Mouse (Mus musculus): ENCODE results near the gene Gm9945.
A peak's percentile ranks its signal among the peaks of the same experiment; 100 is the strongest.

Gene Gm9945

DNA sequence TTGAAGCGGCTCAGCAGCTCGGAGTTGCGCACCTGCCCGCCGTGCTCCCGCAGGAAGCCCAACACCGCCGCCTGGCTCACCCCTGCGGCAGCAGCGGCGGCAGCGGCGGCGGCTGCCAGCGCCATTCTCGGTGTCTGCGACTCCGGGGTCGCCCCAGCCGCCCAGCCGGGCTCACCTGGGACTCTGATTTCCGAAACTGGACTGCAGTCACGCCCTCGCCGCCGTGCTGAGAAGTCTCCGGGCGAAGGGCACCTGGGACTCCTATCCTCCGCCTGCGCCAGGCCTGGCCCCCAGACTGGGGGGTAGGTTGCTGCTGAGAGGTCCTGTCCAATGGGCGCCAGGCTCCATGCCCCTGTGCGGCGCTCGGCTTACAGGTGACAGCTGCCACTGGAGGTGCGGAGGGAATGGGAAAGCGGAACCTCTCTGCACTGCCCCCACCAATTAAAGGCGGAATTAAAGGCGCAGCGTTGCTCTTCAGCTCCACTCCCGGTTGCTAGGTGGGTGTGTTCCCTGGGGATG lies at the start of gene Gm9945, which contains the start of gene Sowaha:
Gene Gm9945 (plus strand): TSS at position 384 of the 519 bp plus-strand sequence.
Gene Sowaha (minus strand): TSS at position 492 of the 519 bp plus-strand sequence.
- no peak for DNase-seq (ENCODE audit: low spot score)

DNA sequence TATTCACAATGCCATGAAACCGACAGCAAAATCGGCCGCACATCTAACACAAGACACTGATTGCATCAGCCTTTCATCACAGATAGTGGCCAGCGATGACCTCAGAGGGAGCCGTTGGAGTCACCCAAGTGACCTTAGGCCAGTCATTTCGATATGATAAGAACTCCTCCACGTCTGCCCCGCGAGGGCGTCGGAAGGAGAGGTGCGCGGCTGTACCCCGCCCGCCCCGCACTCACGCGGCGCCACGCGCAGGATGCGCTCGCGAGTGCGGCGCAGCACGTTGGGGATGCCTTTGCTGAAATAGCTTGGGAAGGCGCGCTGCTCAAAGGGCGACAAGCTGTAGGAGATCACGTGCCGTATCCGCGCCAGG lies 49.7 kb upstream of the Gm9945 start:
- no peak for DNase-seq (ENCODE audit: low spot score)

DNA sequence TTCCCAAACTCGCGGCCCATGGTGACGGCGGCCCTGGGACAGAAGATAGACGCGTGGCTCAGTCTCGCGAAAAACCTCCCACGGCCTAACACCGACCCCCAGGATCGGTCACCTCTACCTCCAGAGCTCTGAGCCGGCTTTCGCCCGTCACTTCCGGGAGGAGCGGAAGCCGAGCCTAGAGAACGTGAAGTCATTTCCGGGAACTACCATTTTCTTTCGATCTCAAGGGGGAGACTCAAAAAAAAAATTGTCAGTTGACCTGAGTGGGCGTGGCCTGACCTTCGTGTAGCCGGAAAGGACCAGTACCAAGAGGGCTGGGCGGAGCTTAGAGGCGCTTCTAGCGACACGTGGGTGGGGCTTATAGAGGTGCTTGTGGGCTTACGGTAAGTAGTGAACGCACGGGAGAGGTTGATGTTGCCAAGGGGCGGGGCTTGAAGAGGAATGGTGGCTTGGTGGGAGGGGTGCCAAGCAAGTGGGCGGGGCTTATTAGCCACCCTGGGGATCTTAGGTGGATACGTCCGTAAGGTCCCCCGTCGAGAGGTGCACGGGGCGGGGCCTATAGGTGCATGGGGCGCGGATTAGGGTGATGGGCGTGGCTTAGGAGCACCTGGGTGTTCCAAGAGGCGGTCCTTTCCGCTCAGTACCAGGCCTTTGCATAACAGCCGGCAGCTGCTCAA lies 49.2 kb upstream of the Gm9945 start, which contains the start of the genes Uqcrq and Gdf9:
Gene Uqcrq (minus strand): TSS at position 162 of the 677 bp plus-strand sequence.
Gene Gdf9 (plus strand): TSS at position 354 of the 677 bp plus-strand sequence.
- DNase-seq (ENCODE audit: low spot score) = peak; percentile 99

DNA sequence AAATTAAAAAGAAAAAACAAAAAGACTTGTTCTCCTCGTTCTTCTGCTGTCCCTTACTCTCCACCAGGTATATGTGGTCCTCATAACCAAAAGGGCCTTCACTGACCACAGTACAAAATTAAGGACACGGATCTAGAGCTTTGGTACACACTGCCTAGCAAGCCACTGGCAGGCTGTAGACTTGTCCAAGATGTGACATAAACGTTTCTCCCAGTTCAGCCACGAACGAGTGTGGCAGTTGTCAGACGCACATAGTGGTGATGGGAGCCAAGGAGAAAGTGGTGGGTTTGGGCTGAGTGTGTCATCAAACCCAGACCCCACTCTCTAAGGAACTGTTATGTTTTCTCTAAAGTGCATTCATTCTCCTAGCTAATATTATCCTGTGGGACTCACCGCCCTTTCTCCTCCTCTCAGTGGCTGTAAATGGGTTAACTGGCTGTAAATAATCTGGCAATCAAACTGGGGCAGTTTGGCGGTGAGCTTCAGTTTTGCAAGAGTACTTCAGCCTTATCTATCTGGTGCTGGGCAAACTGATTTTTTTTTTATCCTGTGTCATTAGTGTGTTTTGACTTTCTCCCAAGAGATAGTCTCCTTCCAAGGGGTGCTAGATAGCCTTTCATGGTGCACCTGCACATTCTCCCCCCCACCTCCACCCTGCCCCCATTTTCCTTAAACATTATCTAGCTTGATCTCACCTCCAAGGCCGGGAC lies 48.5 kb upstream of the Gm9945 start:
- DNase-seq (ENCODE audit: low spot score) = peak; percentile 39

DNA sequence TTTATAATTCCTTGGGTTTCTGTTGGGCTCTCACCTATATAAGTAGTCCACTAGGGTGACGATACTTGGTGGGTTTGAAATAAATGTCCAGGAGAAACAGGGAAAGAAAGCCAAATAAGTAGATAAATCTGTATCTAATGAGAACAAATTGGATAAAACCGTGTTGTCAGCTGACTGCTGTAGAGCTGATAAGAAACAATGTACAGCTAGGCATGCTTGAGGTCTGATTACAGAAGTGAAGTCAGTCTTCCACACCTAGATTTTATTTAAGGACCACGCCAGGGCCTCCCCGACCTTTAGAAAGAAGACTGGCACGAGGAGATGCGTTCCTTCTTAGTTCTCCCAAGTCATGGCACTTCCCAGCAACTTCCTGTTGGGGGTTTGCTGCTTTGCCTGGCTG lies 46.9 kb upstream of the Gm9945 start:
- DNase-seq (ENCODE audit: low spot score) = no peak

DNA sequence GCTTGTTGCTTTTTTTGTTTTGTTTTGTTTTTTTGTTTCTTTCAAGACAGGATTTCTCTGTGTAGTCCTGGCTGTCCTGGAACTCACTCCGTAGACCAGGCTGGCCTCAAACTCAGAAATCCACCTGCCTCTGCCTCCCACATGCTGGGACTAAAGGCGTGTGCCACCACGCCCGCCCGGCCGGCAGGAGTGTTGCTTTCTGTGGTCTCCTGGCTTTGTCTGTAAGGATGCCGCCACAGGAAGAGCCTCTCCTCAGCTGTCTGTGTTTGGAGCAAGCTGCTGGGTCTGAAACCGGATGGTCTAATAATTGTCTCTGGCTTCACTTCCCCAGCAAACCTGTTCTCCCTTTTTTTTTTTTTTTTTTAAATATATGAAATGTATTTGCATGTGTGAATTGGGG lies 44.5 kb upstream of the Gm9945 start:
- DNase-seq (ENCODE audit: low spot score) = no peak

DNA sequence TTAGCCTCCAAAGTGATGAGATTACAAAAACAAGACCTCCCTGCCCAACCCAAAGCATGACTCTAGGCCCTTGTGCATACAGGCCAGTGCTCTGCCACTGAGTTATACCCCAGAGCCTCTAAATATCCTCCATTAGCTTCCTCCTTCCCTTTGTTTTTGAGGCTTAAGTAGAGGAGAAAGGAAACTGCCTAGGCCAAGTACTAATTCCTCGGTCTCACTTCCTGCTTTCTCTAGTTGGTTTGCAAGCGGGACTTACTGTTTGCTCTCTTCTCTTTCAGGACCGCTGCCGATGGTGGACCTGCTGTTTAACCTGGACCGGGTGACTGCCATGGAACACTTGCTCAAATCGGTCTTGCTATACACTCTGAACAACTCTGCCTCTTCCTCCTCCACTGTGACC lies 43.6 kb upstream of the Gm9945 start:
- DNase-seq (ENCODE audit: low spot score) = no peak

DNA sequence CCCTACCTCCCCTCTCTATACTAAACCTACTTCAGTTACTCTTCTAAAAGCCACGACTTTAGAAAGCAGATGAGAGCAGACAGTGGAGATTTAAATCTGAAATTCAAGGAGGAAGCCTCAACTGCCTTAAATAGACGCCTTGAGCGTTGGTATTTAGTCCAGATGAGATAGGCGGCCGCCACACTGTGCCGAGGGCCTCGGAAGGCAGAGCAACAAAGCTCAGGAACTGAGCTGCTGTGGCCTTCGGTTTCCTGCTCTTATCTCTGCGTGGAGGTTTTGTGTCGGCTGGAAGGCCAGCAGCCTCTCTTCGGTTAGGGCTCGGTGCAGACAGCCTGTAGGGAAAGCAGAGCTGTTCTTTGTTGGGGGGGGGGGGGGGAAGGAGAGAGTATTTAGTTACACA lies 38.0 kb upstream of the Gm9945 start:
- DNase-seq (ENCODE audit: low spot score) = no peak

DNA sequence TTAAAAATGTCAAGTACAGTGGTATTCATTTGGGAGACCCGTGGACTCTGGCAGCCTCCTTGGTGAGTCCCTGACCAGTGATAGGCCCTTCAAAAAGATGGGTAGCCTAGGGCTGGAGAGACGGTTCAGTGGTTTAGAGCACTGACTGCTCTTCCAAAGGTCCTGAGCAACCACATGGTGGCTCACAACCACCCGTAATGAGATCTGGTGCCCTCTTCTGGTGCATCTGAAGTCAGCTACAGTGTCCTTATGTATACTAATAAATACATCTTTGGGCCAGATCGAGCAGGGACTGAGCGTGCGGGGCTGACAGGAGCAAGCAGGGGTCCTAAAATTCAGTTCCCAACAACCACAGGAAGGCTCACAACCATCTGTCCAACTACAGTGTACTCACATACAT lies 36.1 kb upstream of the Gm9945 start:
- no peak for DNase-seq (ENCODE audit: low spot score)

DNA sequence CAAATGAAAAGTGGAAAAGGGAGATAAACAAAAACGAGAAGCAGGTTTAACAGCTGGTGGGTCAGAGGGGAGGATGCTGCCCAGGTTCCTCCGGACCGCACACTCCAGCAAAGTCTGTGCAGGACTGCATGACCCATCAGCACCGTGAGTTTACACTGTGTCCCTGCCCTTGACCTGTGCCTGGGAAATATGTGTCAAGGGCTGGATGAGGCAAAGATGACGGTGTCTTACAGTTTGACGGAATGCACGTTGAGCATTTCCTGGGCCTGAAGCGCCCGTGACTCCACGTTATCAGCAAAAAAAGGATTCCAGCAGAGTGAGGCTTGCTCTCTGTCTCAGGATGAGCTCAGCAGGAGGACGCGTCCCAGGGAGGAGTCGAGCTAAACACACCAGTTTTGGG lies 34.4 kb upstream of the Gm9945 start:
- DNase-seq (ENCODE audit: low spot score) = no peak

DNA sequence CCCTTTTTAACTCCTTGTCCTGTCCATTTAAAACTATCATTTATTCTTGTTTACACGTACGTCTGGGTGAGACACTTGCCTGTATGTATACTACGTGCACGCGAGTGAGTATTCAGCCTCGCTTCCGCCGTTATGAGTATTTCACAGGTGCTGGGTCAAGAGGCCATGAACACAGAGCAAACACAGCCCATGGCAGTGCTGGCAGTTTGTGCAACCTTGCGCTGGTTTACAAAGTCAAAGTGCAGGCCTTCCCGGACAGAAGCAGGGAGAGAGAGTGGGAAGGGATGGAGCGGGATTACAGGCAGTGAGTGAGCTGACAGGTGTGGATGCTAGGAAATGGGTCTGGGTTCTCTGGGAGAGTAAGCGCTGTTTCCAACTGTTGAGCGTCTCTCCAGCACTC lies 33.8 kb upstream of the Gm9945 start:
- DNase-seq (ENCODE audit: low spot score) = no peak

DNA sequence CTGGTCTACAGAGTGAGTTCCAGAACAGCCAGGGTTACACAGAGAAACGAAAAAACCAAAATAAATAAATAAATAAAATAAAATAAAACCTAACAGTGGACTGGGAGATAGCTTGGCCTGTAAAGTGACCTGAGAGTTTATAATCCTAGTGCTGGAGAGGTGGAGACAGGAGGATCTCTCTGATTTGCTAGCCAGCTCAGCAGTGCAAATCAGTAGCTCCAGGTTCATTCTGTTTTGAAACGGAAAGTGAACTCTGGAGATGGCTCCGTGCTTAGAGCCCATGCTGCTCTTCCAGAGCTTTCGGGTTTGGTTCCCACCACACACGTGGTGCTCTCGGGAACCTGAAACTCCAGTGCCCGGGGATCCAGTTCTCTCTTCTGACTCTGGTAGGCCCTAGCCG lies 32.0 kb upstream of the Gm9945 start:
- DNase-seq (ENCODE audit: low spot score) = no peak

DNA sequence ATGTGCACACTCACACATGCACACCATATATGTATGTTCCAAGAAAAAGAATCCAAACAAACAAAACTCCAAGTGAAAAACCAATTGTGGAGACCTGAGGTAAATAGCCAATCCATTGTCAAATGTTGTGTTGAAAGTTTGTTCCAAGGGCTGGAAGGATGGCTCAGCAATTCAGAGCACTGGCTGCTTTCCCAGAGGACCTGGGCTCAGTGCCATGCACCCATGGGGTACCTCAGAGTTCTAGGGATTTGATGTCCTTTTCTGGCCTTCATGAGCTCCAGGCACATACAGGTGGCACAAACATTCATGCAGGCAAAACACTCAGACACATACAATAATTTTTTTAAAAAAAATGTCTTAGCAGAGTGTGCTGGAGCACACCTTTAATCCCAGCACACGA lies 31.4 kb upstream of the Gm9945 start:
- peak; percentile 71 for DNase-seq (ENCODE audit: low spot score)

DNA sequence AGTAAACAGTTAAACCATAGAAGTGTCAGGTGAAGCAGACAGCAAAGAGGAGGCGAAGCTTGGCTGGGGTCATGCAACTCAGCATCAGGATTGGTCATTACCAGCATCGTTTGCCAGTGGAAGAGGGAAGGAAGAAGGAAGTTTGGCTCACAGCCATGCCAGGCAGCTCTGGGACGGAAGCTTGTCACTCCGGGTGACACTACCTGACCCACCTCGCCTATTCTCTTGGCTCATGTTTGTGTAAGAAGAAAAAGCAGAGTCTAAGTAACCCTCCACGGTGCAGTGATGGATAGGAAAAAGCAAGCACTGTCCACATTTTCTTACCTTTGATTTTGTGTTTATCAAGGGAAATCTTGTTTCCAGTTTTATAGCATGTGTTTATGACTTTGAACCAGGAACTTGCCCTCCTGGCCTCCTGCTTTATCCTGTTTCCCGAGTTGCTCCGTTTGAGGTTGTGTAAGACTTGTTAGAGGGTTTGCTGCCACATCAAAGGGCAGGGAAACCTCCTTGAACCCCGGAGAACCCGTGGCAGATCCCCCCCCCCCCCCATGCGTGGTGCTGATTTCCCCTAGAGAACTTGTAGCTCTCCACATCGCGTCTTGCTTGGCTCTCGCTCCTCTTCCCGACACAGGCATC lies 29.8 kb upstream of the Gm9945 start:
- no peak for DNase-seq (ENCODE audit: low spot score)

DNA sequence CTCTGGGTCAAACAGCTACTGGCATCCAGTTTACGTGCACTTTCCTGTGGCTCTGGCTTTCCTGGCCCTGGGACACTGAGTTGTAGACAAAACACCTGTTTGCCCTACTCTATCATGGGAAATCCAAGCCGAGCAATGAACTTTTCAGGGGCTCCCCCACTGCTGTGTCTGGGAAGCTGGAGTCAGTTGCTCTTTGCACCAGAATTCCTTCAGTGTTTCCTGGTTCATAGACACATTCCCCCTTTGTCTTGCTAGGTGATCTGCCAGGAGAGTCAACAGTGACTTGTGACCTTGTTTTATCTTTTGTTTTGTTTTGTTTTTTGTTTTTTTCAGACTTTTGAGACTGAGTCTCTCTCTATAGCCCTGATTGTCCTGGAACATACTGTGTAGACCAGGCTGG lies 28.6 kb upstream of the Gm9945 start:
- peak; percentile 58 for DNase-seq (ENCODE audit: low spot score)

DNA sequence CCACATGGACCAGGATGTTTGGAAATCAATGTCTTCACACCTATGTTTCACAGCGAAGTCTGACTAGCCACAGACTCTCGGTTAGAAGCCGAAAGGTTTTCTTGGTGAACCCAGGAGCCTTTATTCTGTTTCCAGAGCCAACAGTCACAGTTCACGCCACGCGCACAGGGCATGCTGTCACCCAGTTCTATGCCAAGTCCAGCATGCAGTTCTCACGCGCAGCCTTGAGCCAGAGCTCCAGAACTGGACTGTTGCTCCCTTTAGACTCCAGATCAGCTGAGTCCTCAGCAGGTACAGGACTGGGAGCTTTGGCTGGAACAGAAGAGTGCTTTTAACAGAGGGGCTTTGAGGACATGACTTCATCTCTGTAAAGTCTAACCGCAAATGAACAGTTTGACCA lies 27.6 kb upstream of the Gm9945 start:
- no peak for DNase-seq (ENCODE audit: low spot score)

DNA sequence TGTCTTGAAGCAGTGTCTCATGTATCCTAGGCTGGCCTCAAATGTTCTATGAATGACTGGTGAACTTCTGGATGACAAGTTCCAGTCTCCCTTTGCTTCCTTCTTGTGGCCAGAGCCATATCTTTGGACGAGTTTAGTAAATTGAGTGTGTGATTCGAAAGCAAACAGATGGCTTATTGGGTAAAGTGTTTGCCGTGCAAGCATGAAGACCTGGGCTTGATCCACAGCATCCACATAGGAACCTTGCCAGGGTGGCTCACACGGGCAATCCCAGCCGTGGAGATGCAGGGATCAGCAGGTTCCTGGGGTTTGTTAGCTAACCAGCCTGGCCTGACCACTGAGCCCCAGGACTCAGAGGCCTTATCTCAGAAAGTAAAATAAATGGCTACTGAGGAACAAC lies 26.9 kb upstream of the Gm9945 start:
- no peak for DNase-seq (ENCODE audit: low spot score)

DNA sequence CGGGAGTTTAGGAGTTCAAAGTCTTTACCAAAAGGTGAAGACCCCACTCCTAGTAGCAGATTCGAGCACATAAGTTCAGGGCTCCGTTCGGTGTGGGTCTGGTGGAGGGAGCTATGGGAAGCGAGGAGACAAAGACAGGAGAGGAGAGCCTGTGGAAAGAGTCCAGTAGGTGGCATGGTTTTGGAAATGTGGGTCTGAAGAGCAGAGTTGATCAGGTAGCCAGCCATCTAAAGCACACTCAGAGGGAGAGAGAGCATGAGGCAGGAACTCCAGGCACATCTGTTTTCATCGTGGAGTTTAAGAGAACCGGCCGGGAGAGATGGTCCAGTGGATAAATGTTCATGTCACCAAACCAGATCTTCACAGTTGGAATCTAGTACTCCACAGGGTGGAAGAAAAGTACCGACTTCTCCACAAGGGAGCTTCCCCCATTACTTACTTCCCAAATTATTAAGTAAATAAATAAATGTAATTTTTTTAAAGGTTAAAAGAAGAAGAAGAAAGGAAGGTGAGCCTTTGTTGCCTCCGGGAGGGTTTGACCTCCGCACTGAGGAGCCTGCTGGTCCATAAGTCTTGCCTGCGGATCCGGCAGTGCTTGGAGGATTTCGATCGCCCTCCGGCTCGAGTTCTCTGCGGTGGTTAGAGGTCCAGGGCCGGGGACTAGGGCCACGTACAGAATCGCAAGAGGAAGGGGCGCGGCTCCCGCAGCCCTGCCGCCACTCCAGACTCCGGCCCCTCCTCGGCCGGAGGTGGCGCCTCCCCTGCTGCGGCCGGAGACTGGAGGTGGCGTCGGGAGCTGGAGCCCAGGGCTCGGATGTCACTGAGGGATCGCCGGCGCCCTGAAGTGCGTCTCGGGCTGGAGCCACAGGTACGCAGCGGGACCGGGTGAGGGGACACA lies 23.2 kb upstream of the Gm9945 start, which contains the start of the genes Gm10447 and Shroom1:
Gene Gm10447 (minus strand): TSS at position 637 of the 898 bp plus-strand sequence.
Gene Shroom1 (plus strand): TSS at position 732 of the 898 bp plus-strand sequence.
- peak; percentile 55 for DNase-seq (ENCODE audit: low spot score)

DNA sequence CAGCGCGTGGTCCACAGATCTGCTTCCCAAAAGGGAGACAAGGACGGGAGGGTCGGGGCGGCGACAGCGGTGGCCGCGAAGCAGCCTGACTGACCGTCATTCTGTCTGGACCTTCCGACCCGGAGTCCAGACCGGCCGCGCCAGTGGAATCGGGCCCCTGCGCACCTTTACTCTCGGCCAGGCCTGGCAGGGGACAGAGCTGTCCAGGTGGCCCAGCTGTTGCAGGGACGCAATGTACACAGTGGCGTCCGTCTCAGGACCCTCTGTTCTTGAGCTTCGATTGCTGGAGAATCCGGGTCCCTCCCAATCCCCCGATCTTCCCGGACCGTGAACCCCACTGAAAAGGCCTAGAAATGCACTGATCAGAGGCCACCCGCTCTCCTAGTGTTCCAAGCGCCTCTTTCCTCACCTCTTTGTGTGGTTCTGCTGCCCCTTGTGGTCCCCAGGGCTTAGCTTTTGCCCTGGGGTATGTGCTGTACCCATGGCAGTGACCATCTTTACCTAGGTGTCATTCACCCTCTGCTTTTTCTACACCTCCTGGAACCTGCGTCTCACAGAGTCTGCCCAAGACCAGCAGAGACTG lies 22.5 kb upstream of the Gm9945 start:
- DNase-seq (ENCODE audit: low spot score) = no peak

DNA sequence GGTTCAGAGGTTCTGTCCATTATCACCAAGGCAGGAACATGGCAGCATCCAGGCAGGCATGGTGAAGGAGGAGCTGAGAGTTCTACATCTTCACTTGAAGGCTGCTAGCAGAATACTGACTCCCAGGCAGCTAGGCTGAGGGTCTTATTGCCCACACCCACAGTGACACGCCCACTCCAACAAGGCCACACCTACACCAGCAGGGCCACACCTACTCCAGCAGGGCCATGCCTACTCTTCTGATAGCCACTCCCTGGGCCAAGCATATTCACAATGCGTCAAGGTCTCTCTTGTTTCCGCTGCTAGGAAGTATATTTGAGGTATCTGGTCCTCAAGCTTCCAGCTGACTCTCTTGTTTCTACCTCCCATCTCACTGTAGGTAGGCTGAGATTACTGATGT lies 21.0 kb upstream of the Gm9945 start:
- DNase-seq (ENCODE audit: low spot score) = no peak

DNA sequence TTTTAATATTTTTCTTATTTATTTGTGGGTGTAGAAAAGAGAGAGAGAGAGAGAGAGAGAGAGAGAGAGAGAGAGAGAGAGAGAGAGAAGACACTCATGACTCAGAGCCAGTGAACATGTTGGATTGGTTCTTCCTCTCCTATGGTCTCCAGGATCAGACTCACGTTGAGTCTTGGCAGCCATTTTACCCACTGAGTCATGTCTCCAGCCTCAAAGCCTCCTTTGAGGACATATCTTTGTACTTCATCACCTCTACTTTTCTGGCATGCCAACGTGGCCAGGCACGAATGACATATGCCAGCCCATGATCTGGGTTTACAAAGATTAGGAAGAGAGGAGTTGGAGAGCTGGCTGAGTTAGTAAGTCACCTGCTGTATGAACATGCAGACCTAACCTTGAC lies 19.8 kb upstream of the Gm9945 start:
- no peak for DNase-seq (ENCODE audit: low spot score)

Measured in adipocyte (in vitro differentiated cells).